Comparison of ENCODE assay signal across 44 mouse cellular contexts in genomic region chr1:78512756-78513155, GRCm38 (mm10). TPM values are rescaled to one million over a fixed set of nuclear protein-coding genes. Genes with fewer than 3 reads are reported as not detected.
"Had no signal": no experiment of that assay in that cellular context is flagged by ENCODE, and none has a peak within 500 bp of the region (broad histone marks: within the 10 kb centered on the region; RNA-seq: fewer than 3 reads in every experiment).

No protein-coding gene starts in this region.

- H3K27me3 ChIP-seq: hindbrain, embryonic 13.5 days; hindbrain, embryonic 15.5 days; intestine, embryonic 15.5 days had no signal

- DNase-seq: heart, postnatal 10 days; heart, postnatal 14 days; heart, postnatal 36 days; kidney, adult 11 months; kidney, adult 18-20 months; kidney, adult 2 months; kidney, adult 8-10 months; kidney, adult 9 months; kidney, postnatal 10 days; kidney, postnatal 14 days; kidney, postnatal 25 days; kidney, postnatal 36 days; kidney, postnatal 4 days; layer of hippocampus, adult 9-11 months; layer of hippocampus, postnatal 36 days had no signal

- H3K4me3 ChIP-seq: heart, embryonic 10.5 days; heart, embryonic 13.5 days; heart, embryonic 15.5 days; hindbrain, embryonic 10.5 days; hindbrain, embryonic 13.5 days; hindbrain, embryonic 15.5 days; intestine, embryonic 15.5 days; kidney, embryonic 15.5 days; layer of hippocampus, adult 2 months; left cerebral cortex, adult 2 months had no signal

- ATAC-seq: hindbrain, embryonic 16.5 days; hindbrain, postnatal 0 days; inflammation-experienced regulatory T-cells, adult 6 months; intestine, embryonic 15.5 days; intestine, postnatal 0 days had no signal

- H3K4me1 ChIP-seq: heart, embryonic 12.5 days; hindbrain, embryonic 12.5 days had no signal

- H3K36me3 ChIP-seq: heart, embryonic 10.5 days; heart, embryonic 12.5 days; heart, embryonic 13.5 days; heart, embryonic 15.5 days; hindbrain, embryonic 10.5 days; hindbrain, embryonic 12.5 days; hindbrain, embryonic 13.5 days; hindbrain, embryonic 15.5 days; intestine, embryonic 15.5 days; kidney, embryonic 15.5 days had no signal

- H3K9me3 ChIP-seq: heart, embryonic 10.5 days; heart, embryonic 12.5 days; heart, embryonic 13.5 days; heart, embryonic 15.5 days; hindbrain, embryonic 10.5 days; hindbrain, embryonic 12.5 days; hindbrain, embryonic 13.5 days; hindbrain, embryonic 15.5 days; intestine, embryonic 15.5 days; kidney, embryonic 15.5 days had no signal

- H3K4me2 ChIP-seq: heart, embryonic 11.5 days; heart, embryonic 15.5 days; hindbrain, embryonic 13.5 days; hindbrain, embryonic 14.5 days; hindbrain, embryonic 15.5 days; intestine, embryonic 15.5 days; kidney, embryonic 15.5 days had no signal

- H3K27ac ChIP-seq: heart, embryonic 10.5 days; heart, embryonic 13.5 days; heart, embryonic 15.5 days; hindbrain, embryonic 10.5 days; hindbrain, embryonic 12.5 days; hindbrain, embryonic 13.5 days; hindbrain, embryonic 14.5 days; hindbrain, embryonic 15.5 days; hindbrain, postnatal 0 days; intestine, embryonic 15.5 days; kidney, embryonic 15.5 days; kidney, postnatal 0 days; layer of hippocampus, adult 2 months; left cerebral cortex, adult 2 months had no signal

- H3K9ac ChIP-seq: heart, embryonic 13.5 days; heart, embryonic 15.5 days; hindbrain, embryonic 13.5 days; hindbrain, embryonic 14.5 days; hindbrain, embryonic 15.5 days; intestine, embryonic 15.5 days; kidney, embryonic 15.5 days had no signal

RNA-seq across cellular contexts. Expression of gene BC035947, which starts 0.8 kb away (rescaled TPM):
- total RNA-seq: heart, postnatal 10 days; heart, postnatal 14 days; heart, postnatal 36 days; hematopoietic stem cell, adult 5-6 weeks had no signal
- polyA plus RNA-seq: heart, embryonic 14.5 days; heart, embryonic 15.5 days; heart, embryonic 16.5 days; heart, postnatal 0 days; inflammation-experienced regulatory T-cells, adult 6 months had no signal

RNA-seq across cellular contexts. Expression of gene Mogat1, which starts 2.0 kb away (rescaled TPM):
- total RNA-seq: heart, postnatal 14 days; heart, postnatal 25 days; heart, postnatal 36 days; hematopoietic stem cell, adult 5-6 weeks; hindbrain, postnatal 0 days; layer of hippocampus, adult 2 months; layer of hippocampus, postnatal 10 days; layer of hippocampus, postnatal 14 days; layer of hippocampus, postnatal 36 days; left cerebral cortex, adult 18-20 months; left cerebral cortex, adult 2 months; left cerebral cortex, adult 8-10 months had no signal
- polyA plus RNA-seq: heart, embryonic 10.5 days; heart, embryonic 11.5 days; heart, embryonic 12.5 days; heart, embryonic 13.5 days; heart, embryonic 14.5 days; heart, embryonic 15.5 days; hindbrain, embryonic 10.5 days; hindbrain, embryonic 12.5 days; hindbrain, embryonic 13.5 days; inflammation-experienced regulatory T-cells, adult 6 months; intestine, embryonic 15.5 days; kidney, embryonic 14.5 days had no signal
